Mouse (Mus musculus): ENCODE results near the gene E2f6.

DNA sequence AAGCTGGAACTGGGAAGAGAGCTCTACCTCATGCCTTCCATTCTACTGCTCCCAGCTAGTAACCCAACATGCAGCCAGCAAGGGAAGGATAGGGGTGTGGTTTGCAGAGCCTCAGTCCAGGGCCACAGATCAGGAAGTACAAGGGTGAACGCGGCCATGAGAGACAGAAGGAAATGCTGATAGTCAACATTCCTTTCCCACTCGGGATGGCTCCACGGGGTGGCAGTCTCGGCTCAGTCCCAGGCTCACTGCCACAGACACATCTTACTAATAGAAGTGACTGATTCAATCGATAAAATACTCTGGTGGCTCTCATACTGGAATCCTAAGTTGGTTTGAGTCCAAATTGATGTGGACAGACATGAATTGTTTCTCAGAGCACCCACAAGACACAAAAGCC, 17.7 kb downstream of the E2f6 start:
- TF ChIP-seq POLR2A (IDR thresholded peaks at IDR 0.05; ENCODE audit: extremely low read depth, insufficient read depth, low read length): no peak
- TF ChIP-seq CTCF (IDR thresholded peaks at IDR 0.05; ENCODE audit: low read depth, low read length): peak; percentile 92
